Mouse (Mus musculus): ENCODE results near the gene Tha1. TPM values are rescaled to one million over a fixed set of nuclear protein-coding genes. Genes with fewer than 3 reads are reported as not detected.
"Not testable (repeated sequence)": the region's sequence is repeated elsewhere in the genome, so short reads cannot be mapped to it uniquely, and the experiment has no call there.

Tha1 gene
- total RNA-seq, 2 experiments from 2014 or later: 4.2 TPM

DNA sequence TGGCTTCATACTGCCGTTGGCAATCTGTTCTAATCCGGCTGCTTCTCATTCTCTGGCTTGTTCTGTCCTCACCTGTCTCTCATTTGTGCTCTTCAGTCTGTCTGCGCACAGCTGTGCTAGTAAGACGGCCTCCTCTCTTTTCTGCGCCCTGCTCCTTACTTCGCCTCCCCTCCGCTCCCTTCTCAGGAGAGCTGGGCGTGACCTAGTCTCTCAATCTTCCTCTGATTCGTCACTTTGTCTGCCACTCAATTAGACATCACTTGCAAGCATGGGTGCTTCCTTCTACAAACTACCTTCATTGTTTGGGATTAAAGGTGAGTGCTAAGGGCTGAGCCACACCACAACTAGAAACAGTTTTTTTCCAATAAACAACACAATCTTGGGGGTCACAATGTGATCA is 19.0 kb downstream of the Tha1 start:
- no peak for DNase-seq (ENCODE audit: extremely low spot score in 1 of 2, low spot score in 1 of 2)

DNA sequence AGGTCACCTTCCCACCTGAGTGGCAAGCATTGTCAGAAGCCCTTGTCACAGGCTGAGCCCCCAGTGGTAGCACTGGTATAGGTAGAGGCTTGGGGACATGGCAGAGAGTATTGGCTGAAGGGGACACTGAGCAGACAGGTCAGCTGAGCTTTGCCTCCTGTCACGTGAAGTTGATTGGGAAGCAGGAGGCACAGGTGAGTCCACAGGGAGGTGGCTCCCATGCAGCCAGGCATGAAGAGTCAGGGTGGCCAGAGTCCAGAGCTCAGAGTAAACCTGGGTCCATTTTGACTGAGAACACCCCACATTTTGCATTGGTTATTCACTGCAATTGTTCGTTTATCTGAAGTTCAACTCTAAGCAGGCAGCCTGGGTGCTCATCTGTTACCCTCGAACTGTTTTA is 20.4 kb downstream of the Tha1 start:
- DNase-seq (ENCODE audit: extremely low spot score in 1 of 2, low spot score in 1 of 2): no peak

DNA sequence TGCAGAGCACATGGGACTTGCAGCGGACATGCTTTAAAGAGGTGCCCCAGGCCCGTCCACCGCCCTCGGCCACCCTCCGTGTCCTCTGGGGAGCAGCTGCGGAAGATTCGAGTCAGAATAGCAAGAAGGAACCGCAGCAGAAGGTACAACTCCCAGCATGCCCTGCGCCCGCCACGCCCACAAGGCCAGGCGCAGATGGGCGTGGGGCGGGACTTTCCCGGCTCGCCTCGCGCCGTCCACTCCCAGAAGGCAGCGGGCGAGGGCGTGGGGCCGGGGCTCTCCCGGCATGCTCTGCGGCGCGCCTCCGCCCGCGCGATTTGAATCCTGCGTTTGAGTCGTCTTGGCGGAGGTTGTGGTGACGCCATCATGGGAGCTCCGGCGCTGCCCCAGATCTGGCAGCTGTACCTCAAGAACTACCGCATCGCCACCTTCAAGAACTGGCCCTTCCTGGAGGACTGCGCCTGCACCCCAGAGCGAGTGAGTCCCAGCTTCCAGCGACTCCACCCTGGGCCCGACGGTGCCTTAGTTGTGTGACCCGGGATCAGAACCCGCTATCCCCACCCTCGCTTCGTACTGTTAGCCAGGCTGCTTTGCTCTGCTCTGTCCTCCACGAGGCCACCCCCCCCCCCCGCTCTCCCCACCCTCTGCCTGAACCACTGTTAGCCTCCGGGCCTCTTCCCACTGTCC is 24.2 kb downstream of the Tha1 start, which contains the start of gene Birc5:
Gene Birc5, plus strand, starts transcription at position 267 of the 687 bp plus-strand sequence.
- peak; percentile 90 to 94 for DNase-seq (ENCODE audit: extremely low spot score in 1 of 2, low spot score in 1 of 2)

DNA sequence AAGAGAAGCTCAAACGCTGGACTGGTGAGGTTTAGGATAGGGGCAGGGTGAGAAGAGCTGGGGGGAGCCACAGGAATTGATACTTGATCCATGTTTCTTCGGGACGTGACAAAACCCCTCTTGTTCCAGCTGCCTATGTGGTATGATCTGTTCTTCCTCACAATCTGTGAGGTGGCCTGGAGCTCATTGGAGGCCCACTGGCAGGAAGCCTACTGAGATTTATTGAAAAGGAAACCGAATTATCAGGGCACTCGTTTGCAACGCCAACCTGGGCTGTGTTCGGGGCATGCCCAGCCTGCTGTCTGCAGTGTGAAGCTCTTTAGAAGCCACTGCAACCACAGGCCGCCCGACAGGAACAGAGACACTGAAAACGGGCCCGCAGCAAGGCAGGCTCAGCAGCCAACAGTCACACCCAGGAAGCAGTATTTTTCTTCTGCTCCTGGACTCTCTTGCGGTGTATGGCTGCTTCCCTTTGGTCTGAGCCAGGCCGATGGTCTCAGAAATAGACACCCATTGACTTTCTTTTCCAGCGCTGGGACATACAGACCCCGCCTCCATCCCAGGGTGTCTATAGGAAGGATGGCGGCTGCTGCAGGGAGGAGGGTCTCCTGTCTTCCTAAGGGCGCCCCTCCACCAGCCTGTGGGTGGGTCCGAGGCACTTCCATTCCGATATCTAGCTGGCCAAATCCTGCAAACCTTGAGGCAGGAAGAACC is 24.9 kb downstream of the Tha1 start:
- DNase-seq (ENCODE audit: extremely low spot score in 1 of 2, low spot score in 1 of 2): no peak

DNA sequence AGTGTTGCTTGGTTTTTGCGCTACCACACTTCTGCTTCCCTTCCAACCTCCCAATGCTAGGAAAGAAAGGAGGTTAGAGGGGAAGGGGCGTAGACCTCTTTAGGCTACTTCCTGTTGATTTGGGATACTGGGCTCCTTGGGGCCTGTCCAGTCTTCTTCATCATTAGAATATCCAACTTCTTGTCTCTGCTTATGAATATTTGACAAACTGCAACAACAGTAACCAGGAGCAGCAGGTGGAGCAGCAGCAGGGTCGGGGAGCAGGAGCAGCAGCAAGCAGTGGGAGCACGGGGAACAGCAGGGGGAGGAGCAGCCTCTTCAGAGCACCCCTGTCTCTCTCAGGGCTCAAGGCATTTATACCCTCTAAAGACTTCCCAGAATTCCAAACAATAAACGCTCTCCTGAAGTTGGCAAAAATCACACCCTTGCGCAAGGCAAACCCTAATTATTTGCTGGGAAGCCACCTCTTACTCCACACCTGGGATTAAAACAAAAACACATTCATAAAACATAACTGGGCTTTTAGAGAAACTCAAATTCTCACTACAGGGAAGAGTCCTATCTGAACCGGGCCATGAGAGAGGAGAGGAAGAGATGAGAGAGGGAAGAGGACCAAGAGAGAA is 25.6 kb downstream of the Tha1 start:
- DNase-seq (ENCODE audit: extremely low spot score in 1 of 2, low spot score in 1 of 2): no peak

DNA sequence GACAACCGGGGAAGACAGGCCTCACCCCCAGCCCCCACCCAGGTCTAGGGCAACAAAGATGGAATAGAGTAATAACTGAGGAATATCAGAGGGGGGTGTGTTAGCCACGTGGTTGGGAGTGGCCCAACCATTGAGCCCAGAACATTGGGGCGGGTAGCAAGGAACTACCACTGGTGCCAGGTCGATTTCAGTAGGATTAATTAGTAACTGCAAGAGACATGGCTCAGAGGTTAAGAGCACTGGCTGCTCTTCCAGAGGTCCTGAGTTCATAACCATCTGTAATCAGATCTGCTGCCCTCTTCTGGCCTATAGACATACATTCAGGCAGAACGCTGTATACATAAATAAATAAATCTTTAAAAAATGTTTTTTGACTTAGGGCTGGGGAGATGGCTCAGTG is 26.6 kb downstream of the Tha1 start:
- DNase-seq (ENCODE audit: extremely low spot score in 1 of 2, low spot score in 1 of 2): no peak

DNA sequence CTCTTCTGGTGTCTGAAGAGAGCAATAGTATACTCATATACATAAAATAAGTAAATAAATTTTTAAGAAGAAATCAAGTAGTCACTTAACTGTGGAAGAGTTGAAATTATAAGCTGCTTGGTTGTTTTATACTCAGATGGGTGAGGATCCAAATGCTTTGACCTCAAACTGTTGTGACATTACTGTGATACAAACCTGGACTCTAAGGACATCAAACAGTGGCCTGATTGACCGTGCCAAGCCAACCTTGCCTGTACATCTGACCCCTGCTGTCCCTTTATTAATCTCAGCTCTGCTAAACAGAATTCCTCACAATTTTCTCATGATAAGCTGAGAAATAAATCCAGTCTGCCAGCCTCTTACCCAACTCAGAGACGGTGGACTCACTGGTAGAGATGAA is 27.6 kb downstream of the Tha1 start:
- DNase-seq (ENCODE audit: extremely low spot score in 1 of 2, low spot score in 1 of 2): no peak

DNA sequence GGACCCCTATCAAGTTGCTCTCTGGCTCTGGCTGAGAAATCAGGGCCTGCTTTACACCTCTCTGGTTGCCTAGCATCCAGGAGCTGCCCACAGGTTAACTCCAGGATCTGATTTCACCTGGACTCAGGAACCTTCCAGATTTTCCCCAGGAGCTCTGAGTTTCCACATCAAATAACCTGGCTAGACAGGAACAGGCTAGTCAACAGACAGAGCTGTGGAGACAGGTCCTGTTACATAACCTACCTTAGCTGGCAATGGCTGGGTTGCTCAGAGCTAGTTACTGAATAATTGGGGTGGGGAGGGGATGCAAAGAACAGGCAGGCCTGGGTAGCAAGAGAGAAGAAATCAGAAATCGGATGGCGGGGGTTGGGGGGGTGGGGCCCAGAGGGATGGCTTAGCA is 28.3 kb downstream of the Tha1 start:
- DNase-seq (ENCODE audit: extremely low spot score in 1 of 2, low spot score in 1 of 2): no peak

DNA sequence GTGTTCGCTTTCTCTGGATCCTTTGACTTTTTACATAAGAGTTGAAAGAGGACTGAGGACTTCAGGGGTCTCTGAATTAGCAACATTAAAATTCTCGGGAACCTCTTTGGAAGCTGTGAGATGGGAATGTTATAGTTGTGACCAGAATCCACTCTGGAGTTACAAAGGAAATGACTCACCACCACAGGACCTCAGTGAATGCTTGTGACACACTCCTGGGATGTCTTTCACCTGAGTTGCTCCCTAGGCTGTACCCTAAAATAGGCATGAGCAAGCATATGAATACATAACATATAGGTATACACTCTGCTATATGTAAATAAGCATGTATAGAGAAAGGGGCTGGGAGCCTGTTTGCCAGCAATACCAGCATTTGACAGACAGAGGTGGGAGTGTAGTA is 29.8 kb downstream of the Tha1 start:
- DNase-seq (ENCODE audit: extremely low spot score in 1 of 2, low spot score in 1 of 2): no peak

DNA sequence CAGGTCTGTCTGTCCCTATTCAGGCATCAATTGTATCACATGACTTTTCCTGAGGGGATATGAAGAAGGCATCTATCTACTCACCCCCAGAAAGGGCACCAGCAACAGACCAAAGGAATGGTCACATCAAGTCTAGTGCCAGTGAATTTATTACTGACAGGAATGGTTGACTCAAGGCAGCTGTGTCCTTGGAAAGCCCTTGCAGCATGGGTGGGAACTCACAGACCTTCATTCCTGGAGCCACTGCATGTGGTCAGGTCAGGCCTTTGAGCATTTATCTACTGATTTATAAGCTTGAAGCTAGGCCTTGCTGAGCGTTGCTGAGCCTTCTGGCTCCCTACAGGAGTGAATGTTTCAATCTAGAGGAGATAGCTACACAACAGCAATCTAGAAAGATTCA is 32.4 kb downstream of the Tha1 start:
- DNase-seq (ENCODE audit: extremely low spot score in 1 of 2, low spot score in 1 of 2): no peak

DNA sequence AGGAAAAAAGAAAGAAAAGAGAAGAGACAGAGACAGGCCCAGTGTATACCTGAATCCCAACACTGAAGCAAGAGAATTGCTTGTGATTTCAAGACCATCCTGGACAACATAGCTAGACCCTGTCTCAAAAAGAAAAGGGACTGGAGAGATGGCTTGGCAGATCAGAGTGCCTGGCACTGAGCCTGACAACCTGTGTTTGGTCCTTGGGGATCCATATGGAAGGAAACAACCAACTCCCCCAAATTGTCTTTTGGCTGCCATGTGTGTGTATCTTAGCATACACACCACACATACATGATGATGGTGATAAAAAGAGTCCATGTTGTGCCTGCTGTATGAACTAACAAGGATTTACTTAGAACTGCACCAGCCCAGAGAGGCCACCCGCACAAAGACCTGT is 34.3 kb downstream of the Tha1 start:
- DNase-seq (ENCODE audit: extremely low spot score in 1 of 2, low spot score in 1 of 2): no peak

DNA sequence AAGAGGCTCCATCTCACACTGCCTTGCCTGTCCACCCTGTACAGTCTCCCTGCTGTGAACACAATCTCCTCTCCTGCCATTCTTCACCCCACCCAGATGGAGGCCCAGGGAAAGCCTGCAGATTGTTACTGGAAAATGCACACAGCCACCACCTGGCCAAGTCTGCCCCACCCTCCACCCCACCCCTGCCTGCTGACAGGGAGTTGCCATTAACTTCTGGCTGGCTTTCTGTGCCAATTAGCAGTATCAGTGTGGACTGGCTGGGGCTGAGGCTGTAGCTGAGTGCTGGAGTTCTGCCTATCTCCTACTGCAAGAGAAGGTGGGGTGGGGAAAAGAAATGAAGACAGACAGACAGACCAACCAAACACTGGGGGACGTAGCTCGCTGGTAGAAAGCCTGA is 34.7 kb downstream of the Tha1 start:
- DNase-seq (ENCODE audit: extremely low spot score in 1 of 2, low spot score in 1 of 2): no peak

DNA sequence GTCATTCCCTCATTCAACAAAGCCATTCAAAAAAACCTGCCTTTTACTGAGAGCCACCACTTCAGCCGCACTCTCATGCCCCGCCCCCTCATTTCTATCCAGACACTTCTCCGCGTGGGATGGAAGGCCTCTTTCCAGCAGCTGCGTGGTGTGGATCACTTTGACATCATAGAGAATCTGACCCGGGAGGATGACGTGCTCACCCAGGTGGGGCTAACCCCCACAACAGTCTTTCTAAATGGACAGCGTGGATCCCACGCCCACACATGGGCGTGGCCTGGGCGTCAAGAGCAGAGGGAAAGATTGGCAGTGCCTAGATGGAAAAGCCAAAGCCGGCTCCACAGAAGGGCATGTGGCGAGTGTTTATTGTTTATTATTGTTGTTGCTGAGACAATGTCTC is 37.0 kb downstream of the Tha1 start:
- DNase-seq (ENCODE audit: extremely low spot score in 1 of 2, low spot score in 1 of 2): no peak

DNA sequence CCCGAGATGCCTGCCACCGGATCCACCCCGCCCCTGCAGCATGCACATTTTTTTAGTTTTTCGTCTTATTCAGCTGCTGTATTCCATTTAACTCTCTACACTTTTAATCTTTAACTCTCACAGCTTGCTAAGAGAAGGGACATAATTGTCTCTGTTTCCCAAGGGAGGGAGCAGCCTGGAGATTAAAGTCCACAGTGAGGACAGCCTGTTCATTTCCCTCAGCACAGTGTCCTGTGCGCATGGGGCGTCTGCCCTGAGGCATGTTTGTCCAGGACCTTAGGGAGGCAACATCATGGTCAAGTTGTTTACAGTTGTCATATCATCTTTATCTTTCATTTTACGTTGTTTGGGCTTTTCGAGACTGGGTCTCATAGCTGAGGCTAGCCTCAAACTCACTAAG is 39.2 kb downstream of the Tha1 start:
- no peak for DNase-seq (ENCODE audit: extremely low spot score in 1 of 2, low spot score in 1 of 2)

DNA sequence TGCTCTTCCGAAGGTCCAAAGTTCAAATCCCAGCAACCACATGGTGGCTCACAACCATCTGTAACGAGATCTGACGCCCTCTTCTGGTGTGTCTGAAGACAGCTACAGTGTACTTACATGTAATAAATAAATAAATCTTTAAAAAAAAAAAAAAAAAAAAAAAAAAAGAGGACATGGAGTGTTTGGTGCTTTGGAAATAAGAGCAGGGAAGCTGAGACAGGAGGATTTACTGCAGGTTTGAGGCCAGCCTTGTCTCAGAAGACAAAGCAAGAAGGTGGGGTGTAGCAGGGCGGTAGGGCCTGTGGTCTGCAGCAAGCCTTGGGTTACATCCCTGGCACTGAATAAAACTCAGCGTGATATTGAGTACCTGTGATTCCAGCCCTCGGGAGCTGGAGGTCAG is 39.8 kb downstream of the Tha1 start:
- not testable (repeated sequence) for DNase-seq (ENCODE audit: extremely low spot score in 1 of 2, low spot score in 1 of 2)

DNA sequence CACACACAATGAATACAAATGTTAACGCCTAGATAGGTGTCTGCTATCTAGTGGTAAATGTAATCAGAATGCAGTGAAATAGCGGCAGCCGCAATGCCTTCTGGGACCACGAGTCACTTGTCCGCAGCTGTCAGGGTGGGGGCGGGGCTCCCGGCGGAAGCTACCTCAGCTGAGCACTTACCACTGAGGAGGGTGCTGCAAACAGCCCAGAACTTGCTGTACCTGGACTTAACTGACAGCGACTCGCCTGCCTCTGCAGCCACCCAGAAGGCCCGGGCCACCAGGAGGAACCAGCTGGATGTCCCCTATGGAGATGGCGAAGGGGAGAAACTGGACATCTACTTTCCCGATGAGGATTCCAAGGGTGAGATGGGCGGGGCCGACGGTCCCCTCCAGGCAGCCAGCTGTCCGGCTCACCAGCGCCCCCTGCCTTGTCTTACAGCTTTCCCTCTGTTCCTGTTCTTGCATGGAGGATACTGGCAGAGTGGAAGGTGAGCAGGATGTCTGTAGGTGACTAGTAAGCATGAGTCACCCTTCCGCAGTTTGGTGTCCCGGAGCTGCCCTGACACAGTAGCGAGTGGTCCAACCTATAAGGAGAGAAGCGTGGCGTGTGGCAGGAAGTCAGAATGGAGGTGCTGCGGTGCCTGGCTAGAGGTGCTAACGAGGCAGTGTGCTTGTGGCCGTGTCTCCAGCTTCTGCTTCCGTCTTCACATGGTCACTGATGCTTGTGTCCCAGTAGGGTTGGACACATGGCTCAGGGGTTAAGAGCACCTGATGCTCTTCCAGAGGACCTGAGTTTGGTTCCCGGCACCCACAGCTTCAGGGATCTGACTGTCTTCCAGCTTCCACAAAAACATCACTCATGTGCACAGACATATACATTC is 41.0 kb downstream of the Tha1 start:
- DNase-seq (ENCODE audit: extremely low spot score in 1 of 2, low spot score in 1 of 2): peak; percentile 43 to 70

DNA sequence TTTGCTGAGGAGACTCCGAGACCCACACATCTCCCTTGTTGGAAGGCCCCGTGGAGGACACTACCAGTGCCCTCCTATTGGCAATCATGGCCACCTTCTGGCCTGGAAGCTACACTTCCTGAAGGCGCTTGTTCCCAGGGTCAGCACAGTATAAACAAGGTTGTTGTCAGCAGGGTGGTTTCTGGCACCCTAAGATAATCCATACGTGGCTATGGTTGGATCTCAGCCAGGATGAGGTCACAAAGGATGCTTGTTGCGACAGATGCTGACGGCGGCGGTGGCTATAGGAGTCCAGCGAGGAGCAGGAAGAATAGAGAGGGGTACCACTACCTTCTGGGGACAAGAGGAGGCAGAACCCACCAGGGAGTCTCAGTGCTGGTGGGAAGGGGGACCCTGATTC is 42.9 kb downstream of the Tha1 start:
- no peak for DNase-seq (ENCODE audit: extremely low spot score in 1 of 2, low spot score in 1 of 2)

DNA sequence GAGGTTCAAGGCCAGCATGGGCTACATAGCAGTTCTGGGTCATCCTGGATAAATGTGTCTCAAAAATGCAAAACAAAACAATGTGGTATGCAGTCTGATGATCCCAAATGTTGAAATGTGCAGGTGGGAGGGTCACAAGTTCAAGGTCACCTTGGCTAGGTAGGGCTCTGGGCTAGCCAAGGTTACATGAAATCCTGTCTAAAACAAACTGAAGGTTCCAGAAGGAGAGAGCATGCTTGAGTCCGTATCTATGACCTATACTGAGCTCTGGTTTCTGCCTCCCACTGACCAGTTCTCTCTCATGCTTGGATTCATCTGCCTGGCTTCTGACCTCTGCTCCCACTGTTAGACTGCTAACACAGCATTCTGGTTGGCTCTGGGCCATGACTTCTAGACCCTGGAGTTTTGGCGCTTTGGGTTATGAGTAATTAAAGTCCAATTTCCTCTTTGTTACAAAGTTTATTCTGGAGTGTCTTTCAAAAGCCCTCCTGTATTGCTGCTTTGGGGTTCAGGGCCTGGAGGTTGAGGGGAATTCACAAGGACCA is 43.5 kb downstream of the Tha1 start:
- no peak for DNase-seq (ENCODE audit: extremely low spot score in 1 of 2, low spot score in 1 of 2)

DNA sequence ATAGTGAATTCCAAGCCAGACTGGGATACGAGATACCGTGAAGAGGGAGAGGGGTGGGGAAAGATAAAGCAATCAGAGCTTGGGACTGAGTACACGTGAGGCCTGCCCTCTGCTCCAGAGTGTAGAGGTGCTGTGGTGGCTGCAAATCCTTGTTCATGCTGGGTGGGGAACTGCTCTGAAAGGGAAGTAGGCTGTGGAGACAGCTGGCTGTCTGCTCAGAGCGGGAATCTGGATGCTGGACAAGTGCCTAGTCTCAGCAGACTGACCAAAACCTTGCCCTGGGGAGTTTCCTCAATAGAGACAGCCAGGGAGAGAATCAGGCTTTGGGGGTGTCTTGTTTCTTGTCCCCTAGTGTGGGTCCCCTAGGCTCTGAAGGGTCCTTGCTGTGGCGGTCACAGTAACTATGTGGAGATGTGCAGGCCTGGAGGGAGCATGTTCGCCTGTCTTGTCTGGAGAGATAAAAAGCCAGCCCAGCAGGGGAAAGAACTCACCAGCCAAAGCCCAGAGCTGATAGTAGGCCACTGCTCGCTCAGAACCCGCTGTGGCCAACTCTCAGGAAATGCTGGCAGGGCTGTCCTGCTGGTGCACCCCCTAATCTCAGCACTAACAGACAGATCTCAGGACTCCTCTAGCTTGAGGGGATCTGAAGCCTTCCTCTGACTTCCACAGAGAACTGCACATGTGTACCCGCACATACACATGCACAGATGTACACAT is 44.2 kb downstream of the Tha1 start:
- no peak for DNase-seq (ENCODE audit: extremely low spot score in 1 of 2, low spot score in 1 of 2)
